Mouse (Mus musculus) forebrain, embryonic 10.5 days (tissue): ENCODE data around the gene Slc12a8. TPM values are rescaled to one million over a fixed set of nuclear protein-coding genes. Genes with fewer than 3 reads are reported as not detected.

Experiments used
- DNase-seq: peaks from one replicate; pipeline ENCODE4 v3.0.0-alpha.2; 2017; ENCODE audit warnings: low spot score; ENCODE audit errors: extremely low spot score
- H3K27ac ChIP-seq: fragments of 300-500 bp; sonication (generic); 2 replicates; pipeline ENCODE4 v1.5.1; 2016; ENCODE audit warnings: mild to moderate bottlenecking
- H3K27me3 ChIP-seq: fragments of 300-500 bp; sonication (generic); 2 replicates; pipeline ENCODE4 v1.6.1; 2016; ENCODE audit warnings: mild to moderate bottlenecking; ENCODE audit not compliant: poor library complexity, severe bottlenecking
- H3K36me3 ChIP-seq: fragments of 300-500 bp; sonication (generic); replicated peaks from 2 replicates; pipeline ENCODE4 v1.6.1; 2016; ENCODE audit warnings: mild to moderate bottlenecking, moderate library complexity
- H3K4me1 ChIP-seq: fragments of 300-500 bp; sonication (generic); 2 replicates; pipeline ENCODE4 v1.6.1; 2016
- H3K4me3 ChIP-seq: fragments of 300-500 bp; sonication (generic); 2 replicates; pipeline ENCODE4 v1.5.1; 2016; ENCODE audit warnings: mild to moderate bottlenecking, moderate library complexity
- H3K9me3 ChIP-seq: fragments of 300-500 bp; sonication (generic); 2 replicates; pipeline ENCODE4 v1.6.1; 2016; ENCODE audit warnings: mild to moderate bottlenecking, moderate library complexity
- WGBS: fragments of 180-500 bp; shearing (Covaris S2); methylation state at CpG from one replicate; pipeline ENCODE4 v1.1.7; 2016; 5-methylcytosine and 5-hydroxymethylcytosine counted together
- polyA plus RNA-seq: library from polyadenylated mRNA; unstranded; fragments of >200 nt; fragmentation: Nextera tagmentation; extraction: Ambion mirVana; gene quantifications from 2 replicates; pipeline ENCODE4 v1.2.1, GENCODE M21; 2016

The Slc12a8 gene
- polyA plus RNA-seq, 1 experiment from 2014 or later, result 1.1 TPM

DNA sequence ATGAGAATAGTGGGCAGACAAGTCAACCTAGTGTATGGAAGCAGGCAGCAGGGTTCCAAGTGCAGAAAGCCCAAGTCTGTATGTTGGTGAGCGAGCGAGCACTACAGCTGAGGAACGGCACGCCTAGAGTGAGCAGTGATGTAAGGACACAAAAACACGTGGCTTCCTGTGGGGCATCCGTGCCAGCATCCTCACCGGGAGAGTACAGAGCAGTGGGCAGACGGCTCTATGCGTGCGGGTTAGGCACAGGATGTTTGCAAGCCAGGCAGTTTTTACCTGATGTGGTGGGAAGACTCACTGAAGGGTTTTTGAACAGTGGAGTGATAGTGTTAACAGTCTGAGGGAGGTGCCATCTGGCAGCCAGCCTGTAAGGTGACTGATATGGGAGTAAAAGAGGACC lies 190.9 kb downstream of the Slc12a8 start:
- 93% methylated on average over 10 of the region's 10 CpGs for WGBS
- Histone ChIP-seq H3K4me1 (peaks cover 36% of the 10 kb centered on the region), H3K4me3 (no peak overlapping the region), H3K27ac (no peak overlapping the region), H3K27me3 (no peaks in the 10 kb centered on the region), H3K9me3 (no peaks in the 10 kb centered on the region), H3K36me3 (peaks cover 85% of the 10 kb centered on the region)
- no peak for DNase-seq

DNA sequence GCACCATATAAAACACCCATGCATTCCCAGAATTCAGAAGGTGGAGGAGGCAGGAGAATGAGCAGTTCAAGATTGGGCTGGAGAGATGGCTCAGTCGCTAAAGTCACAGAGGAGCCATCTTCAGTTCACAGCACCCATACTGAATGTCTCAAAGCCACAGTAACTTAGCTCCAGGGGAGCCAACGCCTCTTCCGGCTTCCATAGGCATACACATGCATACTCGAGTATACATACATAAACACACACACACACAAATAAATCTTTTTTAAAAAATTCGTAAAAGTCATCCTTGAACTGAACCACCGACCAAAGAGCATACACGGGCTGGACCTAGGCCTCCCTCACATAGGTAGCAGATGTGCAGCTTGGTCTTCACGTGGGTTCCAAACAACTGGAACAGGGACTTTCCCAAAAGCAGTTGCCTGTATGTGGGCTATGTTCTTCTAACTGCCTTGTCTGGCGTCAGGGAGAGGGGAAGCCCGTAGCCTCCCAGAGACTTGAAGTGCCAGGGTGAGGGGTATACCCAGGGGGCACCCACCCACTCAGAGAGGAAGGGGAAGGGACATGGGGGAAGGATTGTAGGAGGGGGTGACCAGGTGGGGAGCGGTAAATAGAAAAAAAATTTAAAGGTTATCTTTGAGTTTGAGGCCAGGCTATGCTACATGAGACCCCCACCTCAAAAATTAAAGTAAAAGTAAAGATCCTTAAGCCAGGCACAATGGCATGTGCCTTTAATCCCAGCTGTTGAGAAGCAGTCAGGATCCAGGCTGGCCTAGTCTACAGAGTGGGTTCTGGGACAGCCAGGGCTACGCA lies 191.7 kb downstream of the Slc12a8 start:
- Histone ChIP-seq H3K27ac (no peak overlapping the region), H3K27me3 (no peaks in the 10 kb centered on the region), H3K36me3 (peaks cover 92% of the 10 kb centered on the region), H3K4me3 (no peak overlapping the region), H3K4me1 (peaks cover 33% of the 10 kb centered on the region), H3K9me3 (no peaks in the 10 kb centered on the region)
- DNase-seq, result no peak
- WGBS, result 91% methylated on average over 12 of the region's 12 CpGs

Other genes with a start within 250 kb of the Slc12a8 start
- gene Zfp148, start 136.5 kb upstream of the Slc12a8 start, polyA plus RNA-seq, result 44.7 and 45.2 TPM in 2 replicates
- gene Heg1, start 167.0 kb downstream of the Slc12a8 start, polyA plus RNA-seq, result 22.8 and 23.1 TPM in 2 replicates